Mouse (Mus musculus): Measurements from ENCODE around the gene Lipm.

Lipm gene

DNA sequence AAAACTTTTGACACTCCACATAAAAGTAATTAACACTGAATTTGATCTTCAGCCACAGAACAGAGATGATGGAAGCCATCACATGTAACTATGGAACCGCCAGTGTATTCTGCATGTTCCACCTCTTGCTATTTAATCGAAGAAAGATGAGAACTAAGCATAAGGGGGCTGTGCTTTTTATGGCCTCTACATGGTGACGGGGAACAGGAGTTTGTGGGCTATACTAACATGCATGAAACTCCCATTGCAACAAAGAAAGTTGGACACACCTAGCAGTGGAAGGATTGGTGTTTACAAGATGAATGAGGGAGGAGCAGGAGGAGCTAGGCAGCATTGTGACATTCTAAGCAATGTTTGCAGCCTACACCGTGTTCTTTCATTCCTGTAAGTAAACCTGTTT, at the start of gene Lipm:
Gene Lipm (plus strand): TSS at position 301 of the 400 bp plus-strand sequence.
- no peak for DNase-seq

DNA sequence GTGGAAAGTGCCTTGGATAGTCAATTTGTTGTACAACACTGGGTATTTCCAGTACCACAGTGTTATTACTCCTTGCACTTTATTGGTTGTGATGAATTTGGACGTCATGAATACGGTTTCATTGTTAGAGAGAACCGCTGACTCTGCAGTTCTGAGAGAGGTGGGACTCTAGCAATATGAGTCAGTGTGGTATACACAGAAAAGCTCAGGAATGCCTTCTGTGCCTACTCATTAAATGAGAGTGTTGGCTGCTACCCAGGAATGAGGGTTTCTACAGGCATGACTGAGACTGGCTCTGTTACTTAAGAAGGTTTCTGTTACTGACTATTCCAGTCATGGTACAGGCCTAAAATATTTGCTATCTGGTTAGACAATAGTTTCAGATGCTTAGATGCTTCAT, 49.2 kb upstream of the Lipm start:
- no peak for DNase-seq

DNA sequence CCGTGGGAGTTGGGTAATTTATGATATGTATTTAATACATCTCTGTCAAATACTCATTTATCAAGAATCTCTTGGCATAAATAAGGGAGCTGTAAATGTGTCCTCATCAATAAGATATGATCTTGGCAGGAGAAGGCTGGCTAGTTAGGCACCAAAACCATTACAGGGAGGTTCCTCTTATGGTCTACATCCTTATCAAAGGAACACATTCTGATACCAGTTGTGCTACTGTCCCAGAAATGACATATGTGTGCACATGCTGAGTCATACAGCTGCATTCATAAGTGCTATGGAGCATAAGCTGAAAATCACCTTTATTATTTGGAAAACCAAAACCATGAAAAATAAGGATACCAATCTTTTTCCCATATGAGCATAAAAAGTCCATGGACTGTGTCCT, 37.2 kb upstream of the Lipm start:
- DNase-seq = no peak

DNA sequence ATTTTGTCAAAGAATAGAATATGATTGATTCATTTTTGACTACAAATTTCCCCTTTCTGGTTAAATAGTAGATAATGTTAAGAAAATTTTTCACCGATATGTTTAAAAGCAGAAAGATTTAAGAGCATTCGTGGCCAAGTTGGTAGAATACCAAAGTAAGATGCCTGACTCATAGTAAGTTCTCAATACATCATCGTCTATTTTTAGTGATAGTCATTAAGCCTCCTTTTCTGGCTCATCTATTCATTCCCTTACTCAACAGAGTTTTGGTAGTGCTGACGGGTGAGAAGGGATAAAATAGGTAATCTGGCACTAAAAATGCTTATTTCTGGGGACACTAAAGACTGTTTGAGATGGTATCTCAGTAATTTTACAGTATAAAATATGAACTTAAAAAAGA, 36.7 kb upstream of the Lipm start:
- no peak for DNase-seq

DNA sequence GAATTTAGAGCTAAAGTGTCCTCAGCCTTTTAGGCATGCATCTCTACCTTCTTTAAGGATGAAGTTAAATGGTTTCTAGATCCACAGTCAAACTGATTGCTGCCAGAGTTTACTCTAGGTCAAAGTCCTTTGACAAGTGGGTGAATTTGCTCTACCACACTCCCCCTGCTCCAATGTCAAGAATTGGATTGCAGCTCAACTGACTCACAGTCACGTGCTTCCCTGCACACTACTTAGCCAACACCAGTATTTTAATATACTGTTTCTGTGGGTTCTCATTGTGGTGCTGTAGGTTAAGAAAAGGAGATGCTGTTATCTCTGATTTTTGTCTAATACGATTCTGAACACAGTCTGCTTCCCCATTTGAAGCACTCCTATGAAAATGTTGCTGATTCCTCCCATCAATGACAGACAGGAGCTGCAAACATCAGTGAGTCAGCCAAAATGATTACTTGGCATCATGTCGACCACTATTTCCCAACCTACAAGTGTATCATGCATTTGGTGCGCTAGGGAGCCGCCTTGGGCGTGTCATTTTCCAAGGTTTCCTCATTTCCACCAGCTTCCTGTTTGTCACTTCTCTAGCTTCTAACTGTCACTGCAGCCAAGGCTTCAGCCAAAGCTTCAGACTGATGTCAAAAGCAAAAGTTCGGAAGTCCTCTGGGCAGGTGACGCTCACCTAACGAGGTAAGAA, 33.8 kb upstream of the Lipm start, which contains the start of gene Lipn:
Gene Lipn (plus strand): TSS at position 580 of the 694 bp plus-strand sequence.
- no peak for DNase-seq

DNA sequence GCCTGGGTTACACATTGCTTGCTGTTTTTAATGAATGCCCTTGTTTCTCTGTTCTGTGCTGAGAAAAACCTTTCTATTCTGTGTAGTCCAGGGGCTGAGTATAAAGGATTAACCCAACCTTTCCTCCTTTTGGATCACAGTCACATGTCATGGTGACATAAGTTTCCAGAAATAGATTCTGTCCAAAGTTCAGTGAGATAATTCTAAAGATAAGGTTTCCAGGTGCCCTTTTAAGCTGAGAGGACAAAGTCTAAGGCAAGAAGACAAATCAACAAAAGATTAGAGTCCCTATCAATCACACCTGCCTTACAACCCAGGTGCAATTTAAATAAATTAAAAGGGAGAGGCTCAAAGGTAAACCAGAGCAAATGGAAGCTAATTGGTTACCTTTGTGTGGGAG, 26.5 kb upstream of the Lipm start:
- no peak for DNase-seq

DNA sequence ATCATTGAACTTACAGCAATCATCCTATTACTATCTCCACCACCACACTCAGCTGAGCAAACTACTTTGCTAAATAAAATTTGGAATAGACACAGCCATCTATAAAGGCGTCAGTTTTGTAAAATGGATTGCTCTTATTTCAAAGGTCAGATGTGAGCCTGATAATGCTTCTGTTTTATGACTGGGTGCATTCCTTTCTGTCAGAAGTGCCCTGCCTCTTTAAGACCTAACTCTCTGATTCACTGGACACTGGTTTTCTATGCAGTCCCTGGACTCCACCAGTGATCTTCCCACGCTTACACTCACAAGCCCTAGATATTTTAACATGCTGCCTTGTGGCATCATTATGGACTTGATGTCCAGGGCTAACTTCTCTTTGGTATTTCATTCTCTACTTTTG, 22.6 kb upstream of the Lipm start:
- no peak for DNase-seq

DNA sequence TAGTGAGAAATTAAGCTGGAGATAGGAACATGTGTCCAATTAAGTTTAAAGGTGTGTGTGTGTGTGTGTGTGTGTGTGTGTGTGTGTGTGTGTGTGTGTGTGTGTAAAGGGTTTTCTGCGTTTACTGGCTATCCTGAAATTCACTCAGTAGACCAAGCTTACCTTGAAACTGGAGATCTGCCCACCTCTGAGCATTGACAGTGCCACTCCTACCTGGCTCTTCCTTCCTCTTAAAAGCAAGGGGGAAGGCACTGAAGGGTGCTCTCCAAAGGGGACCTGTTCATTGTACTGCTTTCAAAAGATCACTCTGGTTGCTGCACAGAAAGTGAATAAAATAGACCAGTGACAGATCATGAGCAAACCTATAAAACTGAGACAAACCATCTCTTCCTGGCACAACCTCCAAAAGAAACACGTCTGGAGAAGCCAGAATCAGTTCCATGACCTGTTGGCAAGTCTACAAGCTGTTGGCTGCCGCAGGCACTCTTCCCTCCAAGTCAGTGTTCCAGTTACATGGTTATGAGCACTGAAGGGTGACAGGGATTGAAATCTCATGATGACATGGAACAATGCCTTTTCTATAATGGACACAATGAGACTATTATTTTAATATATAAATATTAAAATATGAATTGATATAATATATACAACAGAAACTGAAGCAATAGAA, 11.6 kb upstream of the Lipm start:
- DNase-seq = peak; percentile 8 to 37

DNA sequence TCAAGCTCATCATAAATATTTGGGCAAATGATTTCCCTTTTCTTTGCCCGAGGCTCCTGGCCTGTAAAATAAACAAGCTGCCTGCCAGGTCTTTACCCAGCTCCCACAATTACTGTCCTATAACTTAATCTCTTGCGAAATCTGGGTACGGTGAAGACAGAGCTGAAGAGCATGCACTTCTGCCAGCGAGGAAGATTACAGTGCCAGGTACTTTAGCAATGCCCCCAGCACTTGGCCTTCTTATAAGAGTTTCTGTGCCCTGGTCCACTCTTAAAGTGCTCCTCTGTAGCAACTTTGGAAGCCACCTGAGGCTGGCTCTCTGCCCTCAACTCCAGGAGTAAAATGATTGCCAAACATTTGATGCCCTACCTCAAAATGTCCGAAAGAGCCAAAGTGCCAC, 5.4 kb upstream of the Lipm start:
- DNase-seq = no peak

DNA sequence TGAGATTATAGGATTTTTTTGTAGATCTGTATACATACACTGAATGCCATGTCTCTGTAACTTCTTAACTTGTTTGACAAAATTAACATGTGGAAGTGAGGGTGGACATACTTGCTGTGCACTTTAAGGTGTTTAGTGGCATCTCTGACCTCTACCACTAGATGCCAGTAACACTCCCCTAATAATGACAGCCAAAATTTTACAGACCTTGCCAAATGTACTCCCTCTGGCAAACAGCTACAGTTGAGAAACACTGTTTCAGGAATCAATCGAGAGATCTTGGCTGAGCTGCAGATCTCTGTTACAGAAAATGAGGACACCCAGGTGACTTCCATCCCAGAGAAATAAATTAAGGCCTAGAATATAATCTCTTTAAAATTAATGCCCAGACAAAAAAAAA, 4.5 kb upstream of the Lipm start:
- DNase-seq = no peak

DNA sequence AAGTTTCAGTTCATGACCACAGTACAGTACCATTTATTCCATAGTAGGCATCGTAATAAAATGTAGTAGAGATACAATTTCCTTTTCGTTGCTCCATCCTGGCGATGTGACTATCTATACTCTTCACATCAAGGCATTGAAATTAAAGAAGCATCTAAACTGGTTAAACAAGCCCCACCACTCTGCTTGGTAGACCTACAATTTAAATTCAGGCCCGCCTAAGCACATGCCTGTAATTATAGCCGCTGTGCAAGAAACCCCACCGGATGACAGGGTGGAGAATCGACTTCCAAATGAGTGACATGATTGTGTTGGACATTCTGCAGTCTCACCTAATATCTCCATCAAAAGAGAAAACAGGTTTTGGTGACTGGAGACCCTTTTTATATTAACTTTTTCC, 1.2 kb downstream of the Lipm start:
- no peak for DNase-seq

DNA sequence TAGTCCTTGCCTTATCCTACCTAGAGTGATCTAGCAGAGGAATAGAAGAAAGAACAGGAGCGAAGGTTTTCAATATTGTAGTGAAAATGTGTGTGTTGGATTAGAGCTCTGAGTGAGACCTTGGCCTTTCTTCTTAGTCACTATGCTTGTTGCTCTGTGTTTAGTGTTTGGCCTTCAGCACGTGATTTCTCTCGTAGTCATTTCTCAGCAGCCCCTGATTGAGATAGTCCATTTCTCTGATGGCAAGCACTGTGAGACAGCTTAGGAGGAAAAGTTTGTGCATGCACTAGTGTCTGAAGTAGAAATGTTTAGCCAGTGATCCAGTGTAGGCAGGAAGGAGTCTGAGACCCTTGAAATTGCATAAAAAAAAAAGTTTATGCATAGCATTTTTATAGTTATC, 4.1 kb downstream of the Lipm start:
- DNase-seq = no peak

DNA sequence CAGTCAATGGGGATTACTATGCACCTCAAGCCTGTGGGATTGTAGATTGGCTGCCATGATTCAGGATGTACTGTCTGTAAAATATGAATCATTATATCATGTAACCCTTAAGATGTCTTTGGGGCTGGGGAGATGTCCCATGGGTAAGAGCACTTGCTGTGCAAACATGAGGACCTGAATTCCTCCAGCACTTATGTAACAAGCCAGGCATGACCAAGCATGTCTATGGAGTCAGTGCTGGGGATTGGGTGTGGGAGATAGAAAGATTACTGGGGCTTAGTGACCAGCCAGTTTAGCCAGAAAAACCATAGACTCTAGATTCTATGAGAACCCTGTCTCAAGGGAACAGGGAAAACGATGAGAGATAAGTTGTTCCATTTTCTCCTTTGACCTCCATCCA, 18.4 kb downstream of the Lipm start:
- DNase-seq = no peak

DNA sequence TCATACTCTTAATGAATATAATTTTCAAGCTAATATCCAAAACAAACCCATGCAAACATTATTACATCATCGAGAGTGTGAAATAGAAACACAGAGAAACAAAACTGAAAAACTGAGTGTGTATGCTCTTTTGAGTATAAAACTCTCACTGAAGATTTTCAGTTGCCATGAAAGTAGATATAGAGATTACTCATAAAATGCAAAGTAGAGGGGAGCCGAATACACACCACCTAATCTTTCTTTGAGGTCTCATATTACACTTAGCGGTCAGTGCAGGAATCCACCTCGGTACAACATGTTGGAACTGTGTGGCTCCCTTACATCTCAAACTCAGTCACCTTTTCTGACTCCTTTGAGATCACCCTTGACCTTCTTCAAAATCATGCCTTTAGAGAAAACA, 18.9 kb downstream of the Lipm start:
- no peak for DNase-seq

DNA sequence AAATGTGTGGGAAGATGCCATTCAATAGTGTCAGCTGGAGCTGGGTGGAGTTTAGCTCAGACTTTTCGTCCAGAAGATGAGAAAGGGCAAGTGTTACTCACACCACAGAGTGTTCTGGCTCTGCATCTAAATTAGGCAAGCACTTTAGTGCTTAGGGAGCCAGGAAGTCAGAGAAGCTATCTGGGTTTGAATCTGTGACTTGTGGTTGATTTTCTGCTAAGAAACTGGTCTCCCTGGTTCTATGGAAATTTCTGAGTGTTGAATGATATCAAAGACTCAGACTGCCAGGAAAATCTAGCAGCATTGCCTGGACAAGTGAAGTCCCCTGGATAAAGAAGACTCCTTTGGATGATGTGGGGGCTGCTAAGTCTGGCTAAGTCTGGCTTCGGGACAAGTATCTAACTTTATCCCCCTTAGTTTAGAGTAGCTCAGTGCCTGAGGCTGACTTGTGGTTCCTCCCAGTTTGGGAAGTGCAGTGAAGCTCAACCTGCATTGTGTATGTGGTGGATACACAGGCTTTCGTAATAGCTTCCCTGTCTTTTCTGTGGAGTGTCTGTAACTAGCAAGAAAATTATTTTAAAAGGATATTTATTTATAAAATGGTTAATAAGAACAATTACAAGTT, 19.5 kb downstream of the Lipm start:
- DNase-seq = no peak

DNA sequence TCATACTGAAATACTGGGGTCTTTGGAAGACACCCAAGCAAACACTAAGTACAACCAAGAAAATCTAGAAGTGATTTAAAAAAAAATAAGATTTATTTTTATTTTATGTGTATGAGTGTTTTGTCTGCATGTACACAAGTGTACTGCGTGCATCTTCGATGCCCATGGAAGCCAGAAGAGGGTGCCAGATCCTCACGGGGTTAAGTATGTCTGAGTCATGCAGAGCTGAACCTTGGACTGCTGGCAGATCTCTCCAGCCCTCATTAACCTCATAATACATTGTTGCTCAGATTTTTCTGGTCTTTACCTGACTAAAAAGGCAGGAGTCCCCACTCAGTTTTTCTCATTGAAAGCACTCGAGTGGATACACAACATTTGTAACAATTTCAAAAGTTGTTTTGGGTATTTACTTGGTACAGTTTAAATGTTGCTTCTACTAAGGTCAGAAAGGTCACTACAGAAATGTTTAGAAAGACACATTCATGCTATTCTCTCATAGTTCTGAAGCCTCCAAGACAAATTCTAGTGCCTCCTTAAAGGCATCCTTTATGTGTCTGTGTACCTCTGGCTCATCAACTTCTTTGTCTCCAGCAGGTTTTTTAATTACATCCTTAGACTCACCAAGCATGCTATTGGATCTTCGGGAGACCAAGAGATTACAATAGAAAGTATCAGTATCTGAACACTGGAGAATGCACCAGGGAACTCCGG, 38.1 kb downstream of the Lipm start:
- DNase-seq = peak; percentile 14 to 38

DNA sequence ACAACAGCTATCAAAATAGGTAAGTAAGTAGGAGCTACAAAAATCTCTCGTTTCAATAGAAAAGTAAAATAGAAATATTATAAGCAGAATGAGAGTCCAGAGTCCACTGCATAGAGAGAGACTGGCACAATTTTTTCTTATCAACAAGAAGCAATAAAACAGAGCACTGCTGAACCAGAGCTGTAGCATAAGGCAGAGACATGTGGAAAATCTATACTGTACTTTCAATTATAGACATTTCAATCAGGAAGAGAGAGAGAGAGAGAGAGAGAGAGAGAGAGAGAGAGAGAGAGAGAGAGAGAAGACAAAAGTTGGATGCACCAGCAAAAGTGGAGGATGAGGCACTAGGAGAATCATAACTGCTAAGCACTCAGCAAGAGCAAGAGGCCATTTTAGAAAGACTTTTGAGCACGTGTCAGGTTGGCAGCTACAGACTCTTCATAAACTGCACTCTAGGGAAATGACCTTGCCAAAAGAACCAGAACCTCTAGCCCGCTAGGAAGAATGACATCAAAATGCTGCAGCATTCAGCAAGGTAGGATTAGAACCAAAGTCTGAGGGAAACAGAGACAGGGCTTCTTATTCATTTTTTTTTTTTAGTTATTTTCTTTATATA, 38.8 kb downstream of the Lipm start:
- DNase-seq = no peak

DNA sequence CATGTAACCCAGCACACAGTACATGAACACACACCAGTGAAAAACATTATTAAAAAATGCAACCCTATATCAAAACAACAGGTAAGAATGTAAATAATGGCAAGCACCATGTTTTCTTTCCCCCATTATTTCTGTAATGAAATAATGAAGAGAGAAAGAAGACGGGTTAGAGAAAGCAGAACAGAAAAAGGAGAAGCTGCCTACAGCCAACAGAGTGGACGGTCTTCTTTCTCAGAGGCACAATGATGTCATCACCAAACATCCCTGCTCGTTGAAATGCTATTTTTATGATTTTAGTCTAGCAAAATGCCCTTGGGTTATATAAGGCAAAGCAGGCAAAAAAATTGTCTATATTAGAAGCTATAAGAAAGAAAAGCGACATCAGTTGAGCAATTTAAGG, 47.7 kb downstream of the Lipm start:
- DNase-seq = no peak

DNA sequence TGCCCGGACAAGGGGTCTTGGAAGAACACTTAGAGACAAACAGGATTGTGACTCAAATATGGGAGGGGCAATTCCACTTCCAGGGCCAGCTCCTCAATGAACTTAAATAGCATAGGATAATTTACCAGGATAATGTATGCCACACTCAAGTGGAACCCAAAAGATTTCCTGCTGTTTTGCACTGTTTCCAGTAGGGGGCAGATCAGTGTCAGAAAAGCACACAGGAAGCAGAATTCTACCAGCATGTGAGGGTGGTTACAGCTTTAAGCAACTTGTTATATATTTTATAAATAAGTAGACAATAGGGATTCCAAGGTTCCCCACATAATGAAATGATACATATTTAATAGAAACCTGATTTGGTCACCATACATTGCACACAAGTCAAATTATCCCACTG, 51.2 kb downstream of the Lipm start:
- no peak for DNase-seq

DNA sequence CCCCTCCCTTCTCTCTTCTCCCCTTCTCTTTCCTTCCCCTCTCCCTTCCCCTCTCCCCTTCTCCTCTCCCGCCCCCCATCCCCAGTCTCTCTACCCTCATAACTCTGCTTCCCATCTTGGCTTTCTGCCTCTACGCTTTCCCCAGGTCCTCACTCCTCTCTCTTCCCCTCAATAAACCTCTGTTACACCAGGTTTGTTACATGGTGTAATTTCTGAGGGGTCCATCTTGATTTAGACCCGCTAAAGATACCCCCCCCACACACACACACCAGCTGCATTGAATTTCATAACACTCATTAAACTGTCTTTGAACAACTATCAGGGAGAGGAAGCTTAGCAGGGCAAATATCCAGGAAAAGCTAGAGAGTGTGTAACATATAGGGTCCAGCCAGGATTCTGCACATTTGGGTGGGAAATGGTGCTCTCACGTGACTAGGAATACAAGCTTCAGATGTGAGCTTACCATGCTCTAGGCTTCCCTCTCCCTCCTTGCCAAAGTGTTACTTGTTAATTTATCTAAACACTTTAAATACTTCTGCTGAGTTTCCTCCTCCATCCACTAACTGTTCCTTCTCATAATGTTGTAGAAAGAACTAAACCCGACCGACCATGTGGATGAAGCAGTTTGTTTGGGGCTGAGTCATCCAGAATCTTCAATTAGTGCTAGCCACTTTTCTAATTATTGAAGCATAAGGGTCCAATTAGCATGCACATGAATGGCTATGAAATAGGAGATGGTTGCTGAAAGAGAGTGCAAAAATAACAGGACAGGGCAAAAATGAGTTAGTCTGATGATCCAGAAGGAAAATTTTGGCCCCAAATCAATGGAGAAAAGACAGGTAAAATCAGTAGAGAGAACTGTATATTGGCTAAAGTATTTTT, 52.8 kb downstream of the Lipm start:
- no peak for DNase-seq

DNA sequence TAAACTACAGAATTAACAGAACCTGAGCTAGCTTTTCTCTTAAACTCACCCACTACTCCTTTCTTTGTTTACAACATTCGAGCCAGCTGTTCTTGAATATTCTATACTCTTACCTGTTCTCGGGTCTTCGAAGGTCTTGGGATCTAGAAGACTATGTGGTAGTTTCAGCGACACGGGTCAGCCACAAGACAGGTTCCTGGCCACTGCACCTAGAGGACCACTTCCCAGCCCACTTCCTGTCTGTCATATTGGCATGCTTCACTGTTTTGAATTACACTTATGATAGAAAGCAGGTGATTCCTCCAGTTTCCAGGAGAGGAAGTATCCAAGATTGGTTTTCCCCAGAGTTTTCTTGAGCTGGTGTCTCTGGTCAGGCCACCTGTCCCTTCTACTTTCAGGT, 62.0 kb downstream of the Lipm start:
- DNase-seq = no peak

DNA sequence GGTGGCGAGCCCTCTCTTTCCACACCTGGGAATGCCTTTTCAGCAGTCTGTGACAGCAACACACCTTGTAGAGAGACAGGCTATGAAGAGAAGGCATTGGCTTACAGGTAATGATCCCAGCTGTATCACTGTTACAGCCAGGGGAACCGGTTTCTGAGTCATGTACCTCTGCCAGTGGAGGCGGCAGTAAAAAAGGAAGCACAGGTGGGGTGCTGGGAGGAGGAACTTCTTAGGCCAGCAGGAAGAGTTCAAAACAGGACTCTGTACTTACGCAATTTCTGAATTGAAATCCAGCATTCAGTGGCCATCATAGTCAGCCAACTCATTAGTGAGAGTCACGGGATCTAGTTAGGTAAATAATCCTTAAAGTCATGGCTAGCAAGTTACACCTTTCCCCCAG, 65.2 kb downstream of the Lipm start, which contains the start of gene Ankrd22:
Gene Ankrd22 (minus strand): TSS at position 163 of the 400 bp plus-strand sequence.
- no peak for DNase-seq
